Mouse (Mus musculus) lung, adult 2 months (tissue): Measurements from ENCODE around the gene Tbl3. TPM values are rescaled to one million over a fixed set of nuclear protein-coding genes. Genes with fewer than 3 reads are reported as not detected.
A peak's percentile ranks its signal among the peaks of the same experiment; 100 is the strongest.

ENCODE experiments used
- DNase-seq: peaks from one replicate; pipeline ENCODE4 v3.0.0; 2022
- H3K4me1 ChIP-seq: fragments of 200-500 bp; 2 replicates; pipeline ENCODE4 v1.6.1; 2011; ENCODE audit warnings: low read length; ENCODE audit not compliant: control insufficient read depth, insufficient read depth
- H3K4me3 ChIP-seq: fragments of 200-500 bp; replicated peaks from 2 replicates; pipeline ENCODE3; 2011; ENCODE audit warnings: low read depth, mild to moderate bottlenecking, control low read depth, low read length; ENCODE audit errors: extremely low read depth
- CTCF ChIP-seq: fragments of 200-500 bp; IDR thresholded peaks from 2 replicates; pipeline ENCODE4 v1.5.1; 2011; ENCODE audit warnings: mild to moderate bottlenecking, low read length, control low read depth; ENCODE audit not compliant: insufficient read depth
- POLR2A ChIP-seq: fragments of 200-500 bp; IDR thresholded peaks from 2 replicates; pipeline ENCODE4 v1.6.1; 2011; ENCODE audit warnings: low read depth, mild to moderate bottlenecking, control low read depth, low read length, borderline replicate concordance; ENCODE audit errors: extremely low read depth
- WGBS: fragments of 180-500 bp; shearing (Covaris S2); methylation state at CpG from one replicate; pipeline ENCODE4 v1.1.7; 2018; 5-methylcytosine and 5-hydroxymethylcytosine counted together
- polyA plus RNA-seq: library from polyadenylated mRNA; depleted of rRNA; stranded (reverse); fragments of >200 nt; gene quantifications from 2 replicates; pipeline ENCODE4 v1.2.3, GENCODE M21; 2012

Tbl3 gene
- polyA plus RNA-seq, 1 experiment, result 60.7 TPM

GRCm38 (mm10) chr17:24738238-24738637 is 30.8 kb upstream of the Tbl3 start:
- DNase-seq, result no peak
- Histone ChIP-seq H3K4me3 (no peak overlapping the region), H3K4me1 (peaks cover 5% of the 10 kb centered on the region; the same call in 1 of the 2 replicates)
- TF ChIP-seq CTCF, result no peak
- no peak for TF ChIP-seq POLR2A
- 71% methylated on average over 4 of the region's 4 CpGs for WGBS

- no peak for DNase-seq
- 15% methylated on average over 8 of the region's 8 CpGs for WGBS
These were observed 29.8 kb upstream of the Tbl3 start for GRCm38 (mm10) chr17:24737135-24737810.

GRCm38 (mm10) chr17:24736330-24737051 is 29.0 kb upstream of the Tbl3 start, which contains the start of gene Msrb1:
TSS of gene Msrb1 (plus strand) at chr17:24736642.
- Histone ChIP-seq H3K4me3 (peak within 1 kb of the TSS; percentile 81), H3K4me1 (peaks cover 5% of the 10 kb centered on the region; the same call in 1 of the 2 replicates)
- under 1% methylated on average over 29 of the region's 29 CpGs for WGBS
- TF ChIP-seq CTCF, result no peak
- peak; percentile 93; the same call in 1 of the 2 replicates for TF ChIP-seq POLR2A
- DNase-seq, result peak; percentile 93

More at GRCm38 (mm10) chr17:24737135-24737810, 29.8 kb upstream of the Tbl3 start:
- Histone ChIP-seq H3K4me3 (peak overlapping the region; percentile 81), H3K4me1 (peaks cover 5% of the 10 kb centered on the region; the same call in 1 of the 2 replicates)
- TF ChIP-seq CTCF (no peak), POLR2A (no peak)

- H3K4me1 ChIP-seq, result peaks cover 5% of the 10 kb centered on the region; the same call in 1 of the 2 replicates
- H3K4me3 ChIP-seq, result no peak overlapping the region
- no peak for DNase-seq
- TF ChIP-seq POLR2A (no peak), CTCF (no peak)
- 84% methylated on average over 7 of the region's 7 CpGs for WGBS
These were observed 28.0 kb upstream of the Tbl3 start for GRCm38 (mm10) chr17:24735446-24735845.

- no peak for DNase-seq
- no peak overlapping the region for H3K4me3 ChIP-seq
- WGBS, result 92% methylated on average over 1 of the region's 1 CpGs
- no peak for TF ChIP-seq POLR2A
- no peak for TF ChIP-seq CTCF
- H3K4me1 ChIP-seq, result peaks cover 5% of the 10 kb centered on the region; the same call in 1 of the 2 replicates
These were observed 27.1 kb upstream of the Tbl3 start for GRCm38 (mm10) chr17:24734513-24734912.

DNA sequence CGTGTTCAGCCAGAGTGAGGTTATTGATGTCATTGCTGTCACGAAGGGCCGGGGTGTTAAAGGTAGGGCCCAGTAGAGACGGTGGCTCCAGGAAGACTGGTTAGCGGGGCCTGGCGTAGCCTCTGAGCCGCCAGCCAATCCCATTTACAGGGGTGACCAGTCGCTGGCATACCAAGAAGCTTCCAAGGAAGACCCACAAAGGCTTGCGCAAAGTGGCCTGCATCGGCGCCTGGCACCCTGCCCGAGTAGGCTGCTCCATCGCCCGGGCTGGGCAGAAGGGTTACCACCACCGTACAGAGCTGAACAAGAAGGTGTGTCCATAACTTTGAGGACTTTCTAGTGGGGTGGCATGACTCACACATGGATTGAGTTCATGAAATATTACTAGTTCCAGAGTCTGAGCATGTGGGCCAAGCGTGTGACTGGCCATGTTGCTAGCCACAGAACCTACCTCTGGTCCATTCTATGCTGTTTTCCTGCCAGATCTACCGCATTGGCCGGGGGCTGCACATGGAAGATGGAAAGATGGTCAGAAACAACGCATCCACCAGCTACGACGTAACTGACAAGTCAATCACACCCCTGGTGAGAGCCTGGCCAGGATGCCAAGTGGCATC is 26.1 kb upstream of the Tbl3 start:
- WGBS, result 83% methylated on average over 21 of the region's 21 CpGs
- TF ChIP-seq CTCF (no peak), POLR2A (no peak)
- H3K4me3 ChIP-seq, result no peak overlapping the region
- DNase-seq, result no peak
- peaks cover 5% of the 10 kb centered on the region; the same call in 1 of the 2 replicates for H3K4me1 ChIP-seq

DNA sequence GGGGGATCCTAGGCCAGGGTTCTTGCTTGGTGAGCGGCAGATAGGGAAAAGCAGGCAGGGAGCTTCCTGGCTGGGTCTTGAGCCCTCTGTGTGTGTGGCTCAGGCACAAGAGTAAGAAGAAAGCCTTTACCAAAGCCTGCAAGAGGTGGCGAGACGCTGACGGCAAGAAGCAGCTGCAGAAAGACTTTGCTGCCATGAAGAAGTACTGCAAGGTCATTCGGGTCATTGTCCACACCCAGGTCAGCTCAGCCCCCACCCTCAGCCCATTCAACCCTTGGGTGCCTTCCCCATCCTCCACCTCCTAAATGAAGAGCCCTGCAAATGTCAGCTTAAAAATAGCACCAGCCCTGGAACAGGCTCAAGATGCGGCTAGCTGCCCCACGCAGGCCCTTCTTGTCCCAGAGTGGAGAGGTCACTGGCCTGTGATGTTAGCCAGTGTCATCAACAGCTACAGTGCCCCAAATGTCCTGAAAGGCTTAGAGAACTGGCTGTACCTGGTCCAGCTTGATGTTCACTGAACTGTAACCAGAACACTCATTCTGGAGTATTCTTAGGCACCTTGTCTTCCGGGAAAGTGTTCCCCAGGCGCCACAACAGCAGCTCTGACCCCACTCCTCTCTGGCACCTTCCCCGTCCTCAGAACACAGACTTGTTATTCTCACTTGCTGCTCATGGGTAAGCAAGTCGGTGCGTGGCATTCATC is 24.9 kb upstream of the Tbl3 start:
- Histone ChIP-seq H3K4me3 (no peak overlapping the region), H3K4me1 (peaks cover 3% of the 10 kb centered on the region; the same call in 1 of the 2 replicates)
- 79% methylated on average over 12 of the region's 12 CpGs for WGBS
- DNase-seq, result no peak
- no peak for TF ChIP-seq CTCF
- no peak for TF ChIP-seq POLR2A

DNA sequence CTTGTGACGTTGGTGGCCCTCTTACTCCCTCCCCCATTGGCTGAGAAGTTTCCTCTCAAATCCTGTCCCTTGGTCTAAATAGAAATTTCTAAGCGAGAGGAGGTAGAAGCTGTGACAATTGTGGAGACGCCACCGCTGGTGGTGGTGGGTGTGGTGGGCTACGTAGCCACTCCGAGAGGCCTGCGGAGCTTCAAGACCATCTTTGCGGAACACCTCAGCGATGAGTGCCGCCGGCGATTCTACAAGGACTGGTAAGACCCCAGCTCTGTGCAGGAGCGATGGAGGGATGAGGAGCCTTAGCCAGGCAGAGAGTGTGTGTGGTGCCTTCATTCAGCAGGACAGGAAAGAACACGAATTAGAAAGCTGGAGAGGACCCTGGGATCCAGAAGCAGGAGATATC is 23.3 kb upstream of the Tbl3 start:
- H3K4me3 ChIP-seq, result no peak overlapping the region
- TF ChIP-seq CTCF (no peak), POLR2A (no peak)

DNA sequence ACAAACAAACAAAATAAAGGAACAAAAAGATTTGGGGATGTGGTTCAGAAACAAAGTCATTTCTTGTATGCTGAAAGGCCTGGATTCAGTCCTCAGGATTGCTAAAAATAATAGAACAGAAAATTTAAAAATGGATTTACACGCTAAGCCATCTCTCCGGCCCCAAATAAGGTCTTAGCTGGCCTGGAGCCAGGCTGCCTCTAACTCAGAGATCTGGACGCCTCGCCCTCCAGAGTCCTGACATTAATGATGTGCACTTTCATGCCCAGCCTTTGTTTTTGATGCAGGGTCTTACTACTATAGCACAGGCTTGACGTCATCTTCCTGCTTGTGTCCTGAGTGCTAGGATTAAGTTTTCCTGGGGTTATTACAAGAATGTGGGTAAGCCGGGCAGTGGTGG is 21.6 kb upstream of the Tbl3 start:
- no peak for DNase-seq
- Histone ChIP-seq H3K4me1 (no peaks in the 10 kb centered on the region), H3K4me3 (no peak overlapping the region)
- 50% methylated on average over 6 of the region's 6 CpGs for WGBS
- TF ChIP-seq CTCF, result no peak
- TF ChIP-seq POLR2A, result no peak

More for the DNA sequence above, 23.3 kb upstream of the Tbl3 start:
- no peaks in the 10 kb centered on the region for H3K4me1 ChIP-seq
- 78% methylated on average over 14 of the region's 14 CpGs for WGBS
- DNase-seq, result no peak
